Mouse (Mus musculus): ENCODE measurements around the gene Strada.

The Strada gene

DNA sequence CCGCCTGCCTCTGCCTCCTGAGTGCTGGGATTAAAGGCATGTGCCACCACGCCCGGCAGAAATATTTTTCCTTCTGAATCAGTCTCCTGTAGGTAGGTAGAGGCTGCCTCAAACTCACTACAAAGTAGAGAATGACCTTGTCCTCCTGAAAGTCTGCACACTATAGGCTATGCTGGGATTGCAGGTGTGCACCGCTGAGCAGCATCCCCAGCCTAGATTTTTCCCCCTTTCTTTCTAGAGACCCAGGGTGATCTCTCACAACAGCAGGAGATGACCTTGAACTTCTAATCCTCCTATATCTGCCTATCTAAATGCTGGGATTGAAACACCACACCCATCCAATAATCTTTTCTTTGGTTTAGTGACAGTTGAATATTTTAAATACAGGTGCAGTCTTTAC, 14.6 kb downstream of the Strada start:
- DNase-seq (ENCODE audit: low spot score in 2 of 2), result no peak

DNA sequence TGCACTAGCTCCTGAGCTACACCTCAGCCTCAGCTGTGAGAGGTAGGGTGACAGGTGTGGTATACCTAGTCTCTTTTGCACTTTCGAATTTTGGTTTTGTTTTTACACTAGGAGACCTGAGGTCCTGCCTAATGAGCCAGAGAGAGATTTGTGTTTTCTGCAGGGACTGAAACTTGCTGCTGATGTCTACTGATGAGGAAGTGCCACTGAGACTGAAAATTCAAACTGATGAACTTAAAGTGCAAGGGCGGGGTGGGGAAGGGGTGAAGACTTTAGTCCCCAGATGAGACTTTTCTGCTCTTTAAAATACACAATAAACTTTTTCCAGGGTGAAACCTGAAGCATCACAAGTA, 21.5 kb downstream of the Strada start:
- no peak for DNase-seq (ENCODE audit: low spot score in 2 of 2)

DNA sequence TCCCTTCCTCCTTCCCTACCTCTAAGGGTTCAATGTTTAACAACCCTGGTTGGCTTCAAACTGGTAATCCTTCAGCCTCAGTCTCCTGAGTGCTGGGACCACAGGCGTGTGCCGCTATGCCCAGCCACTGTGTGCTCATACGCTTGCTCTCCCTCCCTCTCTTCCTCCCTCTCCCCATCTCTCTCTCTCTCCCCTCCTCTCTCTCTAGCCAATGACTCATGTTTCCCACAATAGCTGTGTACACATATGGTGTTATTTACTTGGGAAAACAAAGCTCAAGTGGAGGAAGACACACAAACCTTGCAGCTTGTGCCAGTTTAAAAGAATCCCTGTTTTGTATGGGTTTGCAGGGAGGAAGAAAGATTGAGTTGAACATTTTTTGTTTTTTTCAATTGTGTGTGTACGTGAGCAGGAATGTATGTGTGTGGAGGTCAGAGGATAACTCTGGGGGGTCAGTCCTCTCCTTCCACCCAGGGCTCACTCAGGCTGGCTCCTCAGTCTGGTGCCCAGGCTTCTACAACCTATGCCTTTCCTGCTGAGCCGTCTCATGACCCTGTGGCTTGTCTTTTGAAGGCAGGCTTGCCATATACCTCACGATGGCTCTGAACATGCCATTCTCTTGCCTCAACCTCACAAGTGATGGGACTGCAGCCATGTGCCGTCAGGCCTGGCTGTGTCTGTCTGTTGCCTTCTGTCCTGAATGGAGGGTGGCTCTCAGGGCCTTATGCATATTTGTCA, 22.1 kb downstream of the Strada start:
- no peak for DNase-seq (ENCODE audit: low spot score in 2 of 2)

DNA sequence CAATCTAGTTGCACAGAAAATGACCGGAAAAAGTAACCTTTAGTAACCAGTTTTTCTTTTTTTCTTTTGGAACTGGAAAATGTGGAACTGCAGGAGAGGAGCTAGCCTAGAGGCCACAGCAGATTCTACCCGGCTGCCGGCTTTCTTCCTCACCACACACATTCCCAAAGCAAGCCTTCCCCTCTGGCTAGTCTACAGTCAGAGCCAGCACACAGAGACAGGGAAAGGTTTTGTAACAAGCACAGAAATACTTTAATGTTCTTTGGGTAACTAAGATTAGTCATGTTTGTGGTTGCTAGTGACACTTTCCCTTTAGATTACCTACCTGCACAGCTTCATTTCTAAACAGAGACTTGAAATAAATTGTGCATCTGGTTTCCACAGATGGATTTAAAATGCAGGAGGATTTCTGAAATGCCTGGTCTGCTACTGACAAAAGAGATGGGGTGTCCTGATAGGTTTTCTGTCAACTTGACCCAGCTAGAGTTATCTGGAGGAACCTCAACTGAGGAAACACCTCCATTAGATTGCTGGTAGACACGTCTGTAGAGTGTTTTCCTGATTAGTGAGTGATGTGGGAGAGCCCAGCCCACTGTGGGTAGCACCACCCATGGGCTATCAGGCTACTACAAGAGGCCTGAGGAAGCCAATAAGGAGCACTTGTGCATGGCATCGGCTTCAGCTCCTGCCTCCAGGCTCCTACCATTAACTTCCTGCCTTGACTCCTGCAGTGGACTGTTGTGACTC, 23.8 kb downstream of the Strada start:
- DNase-seq (ENCODE audit: low spot score in 2 of 2), result no peak

DNA sequence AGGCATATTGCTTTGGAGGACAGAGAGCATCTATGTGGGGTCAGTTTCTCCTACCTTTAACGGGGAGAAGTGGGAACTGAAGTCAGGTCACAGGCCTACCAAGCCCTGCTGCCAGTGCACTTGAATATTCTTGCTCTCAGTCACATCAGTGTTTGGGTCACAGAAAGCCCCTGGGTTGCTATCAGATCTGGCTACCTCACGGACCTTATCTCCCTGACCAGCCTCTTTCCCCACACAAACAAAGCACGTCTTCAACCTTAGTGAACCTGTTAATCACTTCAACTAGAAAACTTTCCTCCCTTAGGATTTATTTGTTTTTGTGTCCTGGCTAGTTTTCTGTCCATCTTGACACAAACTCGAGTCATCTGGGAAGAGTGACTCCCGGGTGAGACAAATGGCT, 25.6 kb downstream of the Strada start:
- no peak for DNase-seq (ENCODE audit: low spot score in 2 of 2)

DNA sequence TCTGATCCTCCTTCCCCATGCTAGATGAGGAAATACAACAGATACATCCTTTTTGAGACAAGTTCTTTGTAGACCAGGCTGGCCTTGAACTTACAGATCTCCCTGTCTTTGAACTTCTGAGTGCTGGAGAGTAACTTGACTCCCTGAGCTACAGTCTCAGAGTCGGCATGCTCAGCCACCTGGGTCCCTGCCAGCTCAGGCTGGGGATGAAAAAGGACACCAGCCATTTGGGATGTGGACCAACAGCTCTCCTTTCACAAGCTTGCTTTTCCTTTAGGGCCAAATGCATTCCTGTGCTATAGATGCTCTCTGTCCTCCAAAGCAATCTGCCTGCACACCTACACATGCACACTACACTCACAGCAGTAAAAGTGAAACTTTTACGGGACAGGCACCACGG, 26.9 kb downstream of the Strada start:
- DNase-seq (ENCODE audit: low spot score in 2 of 2), result no peak

DNA sequence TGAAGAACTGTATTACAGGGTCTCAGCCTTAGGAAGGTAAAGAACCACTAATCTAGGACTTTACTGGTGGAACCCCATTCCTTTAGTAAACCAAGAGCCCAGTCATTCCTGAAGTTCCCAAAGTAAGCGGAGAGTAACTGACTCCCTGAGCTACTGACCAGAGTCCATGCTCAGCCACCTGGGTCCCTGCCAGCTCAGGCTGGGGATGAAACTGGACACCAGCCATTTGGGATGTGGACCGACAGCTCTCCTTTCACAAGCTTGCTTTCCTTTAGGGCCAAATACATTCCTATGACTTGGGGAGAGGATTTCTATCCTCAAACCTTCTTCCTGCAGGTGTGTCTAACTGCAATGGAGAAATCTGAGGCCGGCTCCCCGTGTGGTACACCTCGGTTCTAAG, 27.6 kb downstream of the Strada start:
- no peak for DNase-seq (ENCODE audit: low spot score in 2 of 2)

DNA sequence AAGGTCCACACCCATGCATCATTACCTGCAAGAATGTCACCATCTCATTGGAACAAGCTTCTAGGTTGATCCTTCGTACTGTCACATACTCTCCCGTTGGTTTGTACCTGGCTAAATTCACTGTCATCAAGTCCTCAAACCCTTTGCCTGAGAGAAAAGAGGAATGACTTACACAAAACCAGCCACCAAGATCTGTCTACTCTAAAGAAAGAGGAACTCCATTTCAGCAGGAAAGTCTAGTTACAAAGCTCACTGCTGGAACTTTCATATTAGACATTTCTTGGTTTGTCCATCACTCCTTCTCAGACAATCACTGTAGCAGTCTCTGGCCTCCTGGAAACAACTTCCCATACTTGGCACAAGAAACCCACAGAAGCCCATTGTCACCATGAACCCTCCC, 28.7 kb downstream of the Strada start:
- DNase-seq (ENCODE audit: low spot score in 2 of 2), result no peak

DNA sequence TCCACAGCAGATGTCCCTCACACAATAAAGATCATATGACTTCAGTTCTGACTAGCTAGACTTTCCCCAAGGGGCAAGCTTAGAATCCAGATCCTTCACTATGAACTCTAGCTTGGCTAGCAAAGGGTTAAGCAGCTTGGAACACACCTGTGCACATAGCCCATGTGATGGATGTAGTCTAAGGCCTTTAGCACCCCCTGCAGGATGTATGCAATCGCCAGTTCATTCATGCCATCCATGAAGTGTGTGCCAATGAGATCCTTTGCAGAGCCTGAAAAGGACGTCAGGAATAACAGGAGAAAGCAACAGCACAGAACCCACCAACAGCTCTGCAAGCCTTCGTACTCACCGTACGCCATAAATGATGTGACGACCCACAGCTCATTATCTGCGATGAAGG, 31.2 kb downstream of the Strada start:
- DNase-seq (ENCODE audit: low spot score in 2 of 2), result peak in 1 of 2 experiments; percentile 59

DNA sequence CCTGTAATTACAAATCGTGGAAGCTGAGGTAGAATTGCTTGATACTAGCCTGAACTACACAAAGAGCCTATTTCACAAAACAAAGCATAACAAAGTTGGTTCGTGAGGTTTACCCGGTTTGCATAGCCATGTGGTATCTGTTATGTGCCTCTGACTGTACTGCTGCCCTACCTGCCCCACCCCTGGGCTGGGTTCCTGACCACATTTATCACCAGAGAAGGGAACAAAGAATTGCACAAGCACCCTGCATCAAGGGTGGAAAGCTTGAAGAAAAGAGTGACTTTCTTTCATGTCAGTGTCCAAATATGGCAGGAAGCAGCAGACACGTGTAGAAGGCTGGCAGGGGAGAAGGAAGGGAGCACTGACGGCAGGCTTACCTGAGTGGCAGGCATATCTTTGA, 34.5 kb downstream of the Strada start:
- DNase-seq (ENCODE audit: low spot score in 2 of 2), result no peak

DNA sequence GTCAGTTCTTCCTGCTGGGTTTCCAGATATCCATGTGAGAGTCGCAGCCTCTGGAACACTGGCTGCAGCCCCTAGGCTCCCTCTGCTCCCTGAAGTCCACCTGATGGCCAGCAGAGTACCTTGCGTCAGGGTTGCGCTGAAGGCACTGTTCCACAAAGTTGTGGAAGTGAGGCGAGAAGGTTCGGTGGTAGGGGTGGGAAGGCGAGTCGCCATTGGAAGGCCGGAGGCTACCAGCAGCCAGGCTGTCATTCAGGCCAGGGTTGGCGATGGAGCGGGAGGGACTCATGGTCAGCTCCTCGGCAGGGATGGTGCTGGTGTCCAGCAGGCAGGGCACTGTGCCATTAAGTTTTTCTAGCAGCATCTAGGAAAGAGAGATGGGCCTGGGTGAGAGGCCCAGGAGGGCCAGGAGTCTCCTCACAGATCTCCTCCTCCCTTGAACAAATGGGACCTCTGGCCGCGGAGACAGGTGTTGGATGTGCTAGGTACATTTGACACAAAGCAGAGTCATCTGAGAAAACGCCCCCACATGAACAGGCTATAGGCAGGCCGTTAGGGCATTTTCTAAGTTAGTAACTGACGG, 37.3 kb downstream of the Strada start:
- DNase-seq (ENCODE audit: low spot score in 2 of 2), result no peak

GRCm38 (mm10) chr11:106163546-106163945, 38.4 kb downstream of the Strada start:
- DNase-seq (ENCODE audit: low spot score in 2 of 2), result no peak

GRCm38 (mm10) chr11:106162237-106162636, 39.7 kb downstream of the Strada start:
- DNase-seq (ENCODE audit: low spot score in 2 of 2), result no peak

DNA sequence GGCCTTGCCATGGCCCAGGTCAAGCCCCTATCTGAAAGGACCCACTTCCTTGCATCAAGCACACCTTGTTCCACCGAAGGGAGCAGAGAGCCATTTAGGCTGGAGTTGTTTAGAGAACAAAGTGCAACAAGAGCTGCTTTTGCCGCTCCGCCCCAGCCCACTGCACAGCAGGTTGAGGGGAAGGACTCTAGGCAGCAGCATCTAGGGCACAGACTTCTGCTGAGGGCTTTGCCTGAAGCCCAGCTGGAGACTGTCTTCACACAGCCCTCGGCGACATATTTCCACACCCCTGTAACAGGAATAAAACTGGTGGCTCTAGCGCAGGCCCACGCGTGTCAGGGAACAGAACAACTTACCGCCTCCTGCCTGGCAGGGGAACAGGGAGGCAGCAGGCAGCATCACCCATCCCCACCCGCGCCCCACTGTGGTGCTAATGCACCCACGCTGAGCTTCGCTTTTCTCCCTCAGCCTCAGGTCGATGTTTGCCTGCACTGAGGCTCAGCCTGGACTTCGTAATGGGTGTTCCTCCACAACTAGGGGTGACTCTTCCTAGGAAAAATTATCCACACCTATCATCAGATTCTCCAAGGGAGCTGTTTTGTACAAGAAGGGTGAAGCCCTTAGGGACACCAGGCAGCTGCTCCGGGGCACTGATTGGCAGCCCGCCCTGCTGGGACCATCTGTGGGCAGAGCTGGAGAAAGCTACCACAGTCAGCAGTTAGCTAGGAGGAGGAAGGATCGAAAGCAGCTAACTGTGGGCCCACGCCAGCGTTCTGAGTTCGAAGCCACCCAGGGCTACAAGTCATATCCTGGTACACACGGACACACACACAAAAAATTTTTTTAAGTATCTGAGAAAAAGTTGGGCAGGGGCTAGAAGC, 40.9 kb downstream of the Strada start, which contains the start of the genes Gm10840 and Limd2:
Gene Gm10840, plus strand, starts transcription at position 10 of the 881 bp plus-strand sequence.
Gene Limd2, minus strand, starts transcription at position 20 of the 881 bp plus-strand sequence.
- peak; percentile 45 to 58 for DNase-seq (ENCODE audit: low spot score in 2 of 2)

DNA sequence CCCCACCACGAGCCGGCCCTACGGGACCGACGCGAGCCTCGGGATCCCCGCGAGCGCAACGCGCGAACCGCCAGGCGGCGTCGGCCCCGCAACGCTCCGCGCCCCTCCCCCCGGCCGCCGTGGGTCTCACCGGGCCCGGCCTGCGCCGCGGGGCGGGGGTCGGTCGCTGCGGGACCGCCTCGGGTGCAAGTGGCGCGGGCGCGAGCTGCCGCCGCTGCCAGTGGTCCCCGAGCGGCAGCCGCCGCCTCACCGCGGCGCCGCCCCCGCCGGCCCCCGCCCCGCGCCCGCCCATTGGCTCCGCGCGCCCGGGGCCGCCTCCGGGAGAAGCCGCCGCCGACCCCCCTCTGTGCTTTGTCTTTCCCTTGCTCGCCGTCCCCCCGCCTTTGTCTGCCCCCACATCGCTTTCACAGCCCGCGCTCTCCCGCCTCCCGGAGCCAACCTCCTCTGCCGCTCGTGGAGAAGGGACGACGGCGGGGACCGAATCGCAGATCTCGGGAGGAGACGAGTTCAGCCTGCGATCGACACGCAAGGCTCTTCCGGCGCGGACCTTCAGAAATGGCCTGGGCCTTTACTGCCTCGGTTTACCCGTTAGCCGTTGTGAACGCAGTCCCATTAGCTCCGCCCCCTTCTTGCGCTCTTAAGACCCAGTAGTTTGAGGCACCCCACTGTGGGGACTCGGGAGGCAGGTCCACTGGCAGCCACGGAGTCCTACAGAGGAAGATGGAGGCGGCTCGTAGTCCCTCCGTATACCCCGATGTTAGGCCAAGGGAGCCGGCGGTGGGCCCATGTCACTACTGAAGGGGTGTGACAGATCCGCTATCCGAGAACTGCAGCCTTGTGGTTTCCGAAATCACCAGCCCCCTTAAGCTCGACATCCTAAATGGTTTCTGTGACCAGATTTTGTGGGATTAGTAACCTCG, 41.8 kb downstream of the Strada start:
- peak; percentile 66 to 81 for DNase-seq (ENCODE audit: low spot score in 2 of 2)

DNA sequence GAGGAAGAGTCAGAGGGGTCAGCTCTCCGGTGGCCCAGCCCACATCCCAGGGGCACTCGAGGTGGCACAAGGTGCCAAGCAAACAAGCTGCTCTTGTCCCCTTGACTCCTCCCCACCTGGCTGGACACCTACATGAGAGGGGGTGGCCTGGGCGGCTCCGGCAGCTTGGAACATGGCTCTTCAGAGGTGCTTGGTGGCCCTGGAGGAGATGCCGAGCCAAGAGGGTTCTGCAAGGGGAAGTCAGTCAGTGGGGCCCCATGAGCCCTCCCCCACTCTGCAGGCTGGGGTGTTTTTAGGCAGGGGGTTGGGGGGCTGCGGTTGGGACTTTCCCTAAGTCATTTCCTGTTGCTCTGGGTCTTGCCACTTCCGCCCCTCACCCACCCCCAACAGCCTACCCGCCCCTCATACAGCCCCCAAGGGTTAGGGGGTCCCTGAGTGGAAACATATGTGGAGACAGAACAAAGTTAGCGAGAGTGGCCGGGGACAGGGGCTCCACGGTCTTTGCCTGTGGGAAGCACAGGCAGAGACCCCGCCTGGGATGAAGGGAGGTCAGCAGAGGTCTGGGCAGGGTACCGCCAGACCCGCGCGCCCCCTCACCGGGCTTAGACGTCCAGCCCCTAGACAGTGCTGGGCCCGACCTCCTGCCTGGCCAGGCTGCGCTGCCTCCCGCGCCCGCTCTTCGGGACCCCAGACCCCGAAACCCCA, 42.6 kb downstream of the Strada start:
- DNase-seq (ENCODE audit: low spot score in 2 of 2), result peak; percentile 63 to 85

DNA sequence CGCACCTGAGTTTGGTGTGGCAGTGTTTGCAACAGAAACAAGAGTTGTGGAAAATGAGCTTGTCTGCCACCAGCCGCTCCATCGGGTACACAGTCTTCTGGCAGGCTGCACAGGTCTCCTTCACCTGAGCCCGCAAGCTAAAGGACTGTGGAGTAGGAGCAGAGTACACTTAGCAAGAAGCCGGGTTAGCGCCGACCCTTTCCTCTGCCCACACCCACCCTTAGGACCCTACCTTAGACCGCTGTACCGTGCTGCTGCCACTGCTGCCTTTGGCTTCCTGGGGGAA, 43.1 kb downstream of the Strada start:
- no peak for DNase-seq (ENCODE audit: low spot score in 2 of 2)

DNA sequence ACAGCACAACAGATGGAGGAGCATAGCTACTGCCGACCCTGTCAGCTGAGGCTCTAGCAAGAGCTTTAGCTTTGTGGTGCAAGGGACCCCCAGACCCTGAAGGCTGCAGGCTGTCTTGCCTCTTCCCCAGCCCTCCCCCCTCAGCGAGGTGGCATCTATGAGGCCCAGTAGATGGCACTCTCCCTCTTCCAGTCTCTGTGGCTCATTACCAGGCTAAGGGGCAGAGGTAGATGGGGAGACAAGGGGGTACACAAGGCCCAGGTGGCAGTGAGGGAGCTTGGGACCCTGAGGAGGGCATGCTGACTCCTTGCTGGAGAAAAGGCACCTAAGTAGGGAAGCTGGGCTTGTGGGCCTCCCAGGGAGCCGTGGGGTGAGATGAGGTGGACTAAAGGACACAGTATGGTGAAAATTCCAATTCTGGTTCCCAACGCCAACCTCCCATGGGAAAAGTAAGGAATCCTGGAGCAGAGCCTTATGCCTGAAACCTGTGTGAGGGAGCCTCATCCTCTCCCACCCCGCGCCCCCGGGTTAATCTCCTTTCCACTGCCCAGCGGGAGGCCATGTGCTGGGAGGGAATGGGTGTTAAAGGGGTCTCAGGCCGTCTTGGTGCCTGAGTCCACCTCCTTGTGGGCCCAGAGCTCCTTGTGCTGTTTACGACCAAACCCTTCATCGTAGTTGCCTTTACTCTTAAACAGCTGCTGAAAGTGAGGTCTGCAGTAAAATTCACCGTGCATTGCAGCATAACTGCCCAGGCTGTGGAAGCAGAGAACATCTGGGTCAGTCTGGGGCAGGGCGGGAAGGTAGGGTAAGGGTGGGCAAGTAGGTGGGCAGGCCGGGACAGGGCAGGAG, 43.7 kb downstream of the Strada start:
- DNase-seq (ENCODE audit: low spot score in 2 of 2), result peak in 1 of 2 experiments; percentile 58

DNA sequence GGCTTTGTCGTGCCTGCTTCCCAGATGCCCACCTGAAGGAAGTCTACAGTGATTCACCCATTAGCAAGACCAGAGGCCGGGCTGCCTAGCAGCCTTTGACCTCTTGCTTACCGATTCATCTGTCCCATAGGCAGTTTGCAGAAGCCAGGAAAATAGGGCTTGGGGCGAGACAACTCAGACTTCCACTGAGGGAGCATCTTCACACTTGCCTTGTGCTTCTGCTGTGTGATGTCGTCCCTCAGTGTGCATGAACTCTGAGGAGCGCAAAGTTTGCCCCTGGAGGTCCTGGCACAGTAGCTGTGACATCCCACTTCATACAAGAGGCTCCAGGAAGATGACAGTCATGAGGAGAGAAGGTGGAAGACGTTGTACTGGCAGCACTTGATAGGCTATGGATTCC, 44.8 kb downstream of the Strada start:
- DNase-seq (ENCODE audit: low spot score in 2 of 2), result no peak
